Mouse (Mus musculus) small intestine, adult 2 months (tissue): ENCODE results near the gene Gpr183. TPM values are rescaled to one million over a fixed set of nuclear protein-coding genes. Genes with fewer than 3 reads are reported as not detected.

Experiments used
- H3K27ac ChIP-seq: fragments of 200-500 bp; 2 replicates; pipeline ENCODE4 v1.5.1; 2012; ENCODE audit warnings: low read depth, low read length, control low read depth, inconsistent platforms; ENCODE audit not compliant: insufficient read depth
- H3K27me3 ChIP-seq: fragments of 200-500 bp; 2 replicates; pipeline ENCODE4 v1.6.1; 2012; ENCODE audit warnings: mild to moderate bottlenecking, moderate library complexity, low read length, inconsistent platforms; ENCODE audit not compliant: control insufficient read depth, insufficient read depth
- H3K36me3 ChIP-seq: fragments of 200-500 bp; 2 replicates; pipeline ENCODE4 v1.6.1; 2012; ENCODE audit warnings: mild to moderate bottlenecking, low read length, control low read depth, inconsistent platforms; ENCODE audit not compliant: control insufficient read depth, insufficient read depth
- H3K4me1 ChIP-seq: fragments of 200-500 bp; 2 replicates; pipeline ENCODE4 v1.6.1; 2012; ENCODE audit warnings: low read length, inconsistent platforms, mixed read lengths; ENCODE audit not compliant: control insufficient read depth, insufficient read depth, insufficient read length
- H3K4me3 ChIP-seq: fragments of 200-500 bp; 2 replicates; pipeline ENCODE4 v1.5.1; 2012; ENCODE audit warnings: low read depth, mild to moderate bottlenecking, control low read depth, inconsistent platforms, low read length, moderate library complexity
- CTCF ChIP-seq: fragments of 200-500 bp; IDR thresholded peaks from 2 replicates; pipeline ENCODE4 v1.5.1; 2012; ENCODE audit warnings: low read depth, mild to moderate bottlenecking, control low read depth, inconsistent platforms, low read length, moderate library complexity, mixed read lengths; ENCODE audit not compliant: insufficient replicate concordance, insufficient read length; ENCODE audit errors: extremely low read depth
- POLR2A ChIP-seq: fragments of 200-500 bp; IDR thresholded peaks from 2 replicates; pipeline ENCODE4 v1.6.1; 2012; ENCODE audit warnings: low read depth, mild to moderate bottlenecking, control low read depth, inconsistent platforms, low read length, moderate library complexity
- WGBS: fragments of 180-500 bp; shearing (Covaris S2); methylation state at CpG from one replicate; pipeline ENCODE4 v1.1.7; 2018; 5-methylcytosine and 5-hydroxymethylcytosine counted together
- polyA plus RNA-seq: library from polyadenylated mRNA; depleted of rRNA; stranded (reverse); fragments of >200 nt; gene quantifications from 2 replicates; pipeline ENCODE4 v1.2.3, GENCODE M21; 2012

Gpr183 gene
- polyA plus RNA-seq, 1 experiment, result 1.8 TPM

DNA sequence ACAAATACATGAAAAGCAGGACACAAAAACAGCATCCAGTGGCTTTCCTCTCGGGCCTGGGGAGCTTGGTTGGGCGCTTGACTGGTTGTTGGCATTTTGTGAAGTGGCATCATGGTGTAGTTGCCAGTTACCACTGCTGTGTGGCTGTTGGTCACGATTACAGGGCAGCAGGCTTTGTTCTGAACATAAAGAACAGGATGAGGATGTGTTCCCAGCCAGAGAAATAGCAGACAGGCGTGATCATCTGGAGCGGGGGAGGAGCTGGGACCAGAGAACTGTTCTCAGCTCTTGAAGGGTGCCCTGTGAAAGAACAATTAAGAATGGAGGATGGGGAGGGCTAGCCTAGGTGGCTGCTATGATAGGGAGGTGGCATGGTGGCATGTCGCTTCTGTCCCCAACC lies 38.1 kb downstream of the Gpr183 start:
- Histone ChIP-seq H3K36me3 (no peaks in the 10 kb centered on the region), H3K4me1 (peaks cover 6% of the 10 kb centered on the region; the same call in 1 of the 2 replicates), H3K4me3 (no peak overlapping the region), H3K27me3 (no peaks in the 10 kb centered on the region), H3K27ac (no peak overlapping the region)
- no peak for TF ChIP-seq POLR2A
- no peak for TF ChIP-seq CTCF
- WGBS, result 91% methylated on average over 6 of the region's 6 CpGs

DNA sequence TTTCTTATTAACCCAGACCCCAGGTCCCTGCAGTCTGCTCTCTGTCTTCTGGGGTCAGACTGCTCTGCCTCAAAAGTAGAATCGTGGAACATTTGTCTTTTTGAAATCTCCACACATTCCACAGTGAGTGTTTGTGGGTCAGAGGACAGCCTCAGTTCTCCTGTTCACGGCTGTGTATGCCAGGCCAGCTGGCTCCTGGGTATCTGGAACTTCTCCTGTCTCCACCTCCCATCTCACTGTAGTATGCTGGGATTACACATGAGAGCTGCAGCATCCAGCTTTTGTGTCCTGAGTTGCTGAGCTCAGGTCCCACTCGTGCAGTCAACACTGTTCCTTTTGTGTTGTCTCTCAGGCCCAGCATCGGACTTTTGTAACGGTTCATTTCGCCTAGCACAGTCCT lies 40.1 kb downstream of the Gpr183 start:
- Histone ChIP-seq H3K4me3 (no peak overlapping the region), H3K36me3 (no peaks in the 10 kb centered on the region; the same call in 1 of the 2 replicates), H3K27me3 (no peaks in the 10 kb centered on the region), H3K27ac (no peak overlapping the region), H3K4me1 (0 out of 2 replicates have a peak, but pooled peaks cover 2% of the 10 kb centered on the region)
- TF ChIP-seq POLR2A (no peak), CTCF (no peak)
- WGBS, result 80% methylated on average over 6 of the region's 6 CpGs

GRCm38 (mm10) chr14:121922731-121923130 lies 42.3 kb downstream of the Gpr183 start:
- no peaks in the 10 kb centered on the region; the same call in 1 of the 2 replicates for H3K36me3 ChIP-seq
- no peaks in the 10 kb centered on the region for H3K27me3 ChIP-seq
- 78% methylated on average over 4 of the region's 4 CpGs for WGBS
- H3K27ac ChIP-seq, result no peak overlapping the region
- H3K4me3 ChIP-seq, result no peak overlapping the region
- H3K4me1 ChIP-seq, result no peaks in the 10 kb centered on the region
- TF ChIP-seq CTCF, result no peak
- no peak for TF ChIP-seq POLR2A

- Histone ChIP-seq H3K27me3 (no peaks in the 10 kb centered on the region), H3K4me1 (peaks cover 4% of the 10 kb centered on the region), H3K27ac (no peak overlapping the region), H3K4me3 (no peak overlapping the region), H3K36me3 (peaks cover 2% of the 10 kb centered on the region; the same call in 1 of the 2 replicates)
- TF ChIP-seq POLR2A (no peak), CTCF (no peak)
- 93% methylated on average over 4 of the region's 4 CpGs for WGBS
Measured at GRCm38 (mm10) chr14:121922016-121922415, 43.0 kb downstream of the Gpr183 start.

DNA sequence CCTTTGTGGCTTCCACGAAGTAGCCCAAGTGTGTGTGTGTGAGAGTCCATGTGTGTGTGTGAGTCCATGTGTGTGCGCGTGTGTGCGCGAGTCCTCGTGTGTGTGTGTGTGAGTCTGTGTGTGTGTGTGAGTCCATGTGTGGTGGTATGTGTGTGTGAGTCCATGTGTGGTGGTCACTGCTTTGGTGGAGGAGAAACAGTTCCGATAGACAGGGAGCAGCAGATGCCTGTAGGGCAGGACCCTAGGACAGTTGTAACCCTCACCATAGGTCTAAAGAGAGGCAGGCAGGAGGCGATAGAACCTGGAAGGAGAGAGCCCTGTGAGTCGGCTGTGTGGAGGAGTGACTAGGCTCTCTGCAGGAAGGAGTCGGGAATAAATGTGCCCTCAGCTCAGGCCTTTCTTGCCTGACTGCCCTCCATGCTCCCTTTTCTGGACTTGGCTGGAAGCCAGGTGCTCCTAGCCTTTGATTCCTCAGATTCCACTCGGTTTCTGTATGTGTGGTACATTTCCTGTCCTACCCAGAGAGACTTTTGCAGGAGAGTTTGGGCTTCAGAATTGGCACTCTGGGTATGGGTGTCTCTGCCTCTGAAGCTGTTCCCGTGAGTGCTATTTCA lies 44.4 kb downstream of the Gpr183 start:
- Histone ChIP-seq H3K27me3 (no peaks in the 10 kb centered on the region), H3K4me1 (peaks cover 4% of the 10 kb centered on the region), H3K36me3 (peaks cover 2% of the 10 kb centered on the region; the same call in 1 of the 2 replicates), H3K4me3 (no peak overlapping the region), H3K27ac (no peak overlapping the region)
- TF ChIP-seq POLR2A, result no peak
- no peak for TF ChIP-seq CTCF
- 80% methylated on average over 12 of the region's 12 CpGs for WGBS

- TF ChIP-seq POLR2A (no peak), CTCF (peak; percentile 54; the same call in 1 of the 2 replicates)
- no peaks in the 10 kb centered on the region for H3K27me3 ChIP-seq
Measured at GRCm38 (mm10) chr14:121919752-121920151, 45.2 kb downstream of the Gpr183 start.

DNA sequence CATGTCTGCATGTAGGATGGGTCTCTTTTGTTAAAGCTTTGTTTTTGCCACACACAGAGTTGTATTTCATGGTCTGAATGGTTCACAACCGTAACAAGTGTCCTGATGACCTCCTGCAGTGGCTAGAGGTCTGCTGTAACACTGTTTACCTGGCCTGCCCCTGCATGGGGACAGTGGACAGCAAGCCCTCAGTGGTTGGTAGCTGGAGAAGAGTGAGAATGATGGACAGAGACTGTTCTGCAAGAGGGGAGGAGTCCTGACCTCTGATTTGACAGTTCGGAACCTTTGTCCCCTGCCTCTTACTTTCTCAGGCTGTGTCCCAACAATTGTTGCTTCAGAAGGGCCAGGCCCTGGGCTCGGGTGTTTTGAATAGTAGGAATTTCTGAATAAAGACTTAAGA lies 46.7 kb downstream of the Gpr183 start:
- Histone ChIP-seq H3K27ac (no peak overlapping the region), H3K36me3 (peaks cover 3% of the 10 kb centered on the region; the same call in 1 of the 2 replicates), H3K4me3 (no peak overlapping the region), H3K27me3 (no peaks in the 10 kb centered on the region), H3K4me1 (peaks cover 4% of the 10 kb centered on the region)
- WGBS, result 69% methylated on average over 3 of the region's 3 CpGs
- TF ChIP-seq POLR2A (no peak), CTCF (no peak)

More at GRCm38 (mm10) chr14:121919752-121920151, 45.2 kb downstream of the Gpr183 start:
- H3K27ac ChIP-seq, result no peak overlapping the region
- H3K4me1 ChIP-seq, result peaks cover 4% of the 10 kb centered on the region
- no peak overlapping the region for H3K4me3 ChIP-seq
- whole genome bisulfite sequencing, result 8% methylated on average over 3 of the region's 3 CpGs
- H3K36me3 ChIP-seq, result peaks cover 2% of the 10 kb centered on the region; the same call in 1 of the 2 replicates
